Mouse (Mus musculus) small intestine, adult 2 months (tissue): ENCODE results near the gene Cltb.

ENCODE experiments used
- CTCF ChIP-seq: fragments of 200-500 bp; IDR thresholded peaks from 2 replicates; pipeline ENCODE4 v1.5.1; 2012; ENCODE audit warnings: low read depth, mild to moderate bottlenecking, control low read depth, inconsistent platforms, low read length, moderate library complexity, mixed read lengths; ENCODE audit not compliant: insufficient replicate concordance, insufficient read length; ENCODE audit errors: extremely low read depth
- POLR2A ChIP-seq: fragments of 200-500 bp; IDR thresholded peaks from 2 replicates; pipeline ENCODE4 v1.6.1; 2012; ENCODE audit warnings: low read depth, mild to moderate bottlenecking, control low read depth, inconsistent platforms, low read length, moderate library complexity

- TF ChIP-seq POLR2A (no peak), CTCF (no peak)
These were observed 38.5 kb downstream of the Cltb start for GRCm38 (mm10) chr13:54572621-54573020.
